Mouse (Mus musculus) kidney, adult 2 months (tissue): ENCODE results near the gene Pkp4.

Source experiments
- CTCF ChIP-seq: fragments of 200-500 bp; conservative IDR thresholded peaks from 2 replicates; pipeline ENCODE4 v1.5.1; 2011; ENCODE audit warnings: low read depth, mild to moderate bottlenecking, control low read depth, low read length, moderate library complexity, mixed read lengths; ENCODE audit not compliant: insufficient read depth, insufficient read length
- POLR2A ChIP-seq: fragments of 200-500 bp; IDR thresholded peaks from one replicate; pipeline ENCODE4 v1.6.1; 2011; ENCODE audit warnings: low read depth, low read length, control low read depth

DNA sequence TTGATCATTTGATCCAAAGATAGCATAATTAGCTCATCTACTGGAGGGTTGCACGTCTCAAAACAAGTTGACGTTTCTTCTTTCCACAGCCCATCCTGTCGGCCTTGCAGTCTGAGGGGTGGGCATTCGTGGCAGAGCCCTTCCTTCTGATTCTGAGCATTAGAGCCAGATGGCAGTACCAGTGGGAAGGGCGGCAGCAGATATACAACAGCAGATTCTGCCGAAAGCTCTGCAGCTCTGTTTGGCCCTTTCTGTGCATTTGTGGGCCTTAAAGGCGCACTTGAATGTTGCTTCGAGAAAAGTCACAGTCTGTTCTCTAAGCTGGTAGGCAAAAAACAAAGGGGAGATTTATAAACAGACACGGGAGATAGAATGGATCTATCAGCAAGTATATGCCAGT lies 170.4 kb downstream of the Pkp4 start:
- TF ChIP-seq POLR2A (no peak), CTCF (no peak)
